Mouse (Mus musculus) neural tube, embryonic 10.5 days (tissue): ENCODE measurements around the gene Prdx4.
"Not testable (repeated sequence)": the region's sequence is repeated elsewhere in the genome, so short reads cannot be mapped to it uniquely, and the experiment has no call there.

Experiments used
- DNase-seq: peaks from one replicate; pipeline ENCODE4 v3.0.0-alpha.2; 2017; ENCODE audit warnings: low spot score; ENCODE audit errors: extremely low spot score

The Prdx4 gene

GRCm38 (mm10) chrX:155340654-155341053 lies at the start of gene Prdx4:
Prdx4 (minus strand) TSS chrX:155340754.
- no peak for DNase-seq

- DNase-seq: peak; percentile 15
Measured at GRCm38 (mm10) chrX:155376538-155376937, 36.0 kb upstream of the Prdx4 start.

- no peak for DNase-seq
Measured at GRCm38 (mm10) chrX:155375458-155375857, 34.9 kb upstream of the Prdx4 start.

- DNase-seq: not testable (repeated sequence)
Measured at GRCm38 (mm10) chrX:155370110-155370509, 29.6 kb upstream of the Prdx4 start.

GRCm38 (mm10) chrX:155365095-155365494 lies 24.5 kb upstream of the Prdx4 start:
- no peak for DNase-seq

- DNase-seq: no peak
Measured at GRCm38 (mm10) chrX:155346249-155346648, 5.7 kb upstream of the Prdx4 start.

GRCm38 (mm10) chrX:155337905-155338721 lies 2.4 kb downstream of the Prdx4 start:
- DNase-seq: peak; percentile 74

- DNase-seq: no peak
Measured at GRCm38 (mm10) chrX:155337567-155337904, 3.0 kb downstream of the Prdx4 start.

- peak; percentile 19 for DNase-seq
Measured at GRCm38 (mm10) chrX:155318005-155318404, 22.5 kb downstream of the Prdx4 start.

- no peak for DNase-seq
Measured at GRCm38 (mm10) chrX:155306390-155306789, 34.2 kb downstream of the Prdx4 start.

- no peak for DNase-seq
Measured at GRCm38 (mm10) chrX:155280427-155281044, 60.0 kb downstream of the Prdx4 start.

GRCm38 (mm10) chrX:155278483-155278882 lies 62.1 kb downstream of the Prdx4 start:
- DNase-seq: no peak
